In genomic region chr11:120289644-120290043, GRCm38 (mm10) we compare ENCODE assay signal across 16 mouse cellular contexts.
"Had no signal": no experiment of that assay in that cellular context is flagged by ENCODE, and none has a peak within 500 bp of the region (broad histone marks: within the 10 kb centered on the region; RNA-seq: fewer than 3 reads in every experiment).

No protein-coding gene starts in this region.

- H3K9ac ChIP-seq: neural tube, embryonic 13.5 days; neural tube, embryonic 15.5 days; stomach, embryonic 15.5 days had no signal

- H3K27ac ChIP-seq: neural tube, embryonic 13.5 days; neural tube, embryonic 15.5 days; stomach, embryonic 15.5 days; stomach, postnatal 0 days had no signal

- H3K9me3 ChIP-seq: neural tube, embryonic 13.5 days; neural tube, embryonic 15.5 days had no signal

- H3K4me2 ChIP-seq: neural tube, embryonic 13.5 days; neural tube, embryonic 15.5 days; stomach, embryonic 15.5 days had no signal

- H3K4me3 ChIP-seq: neural tube, embryonic 13.5 days; neural tube, embryonic 15.5 days; stomach, embryonic 15.5 days had no signal

- DNase-seq: retina, postnatal 1 day; right cerebral cortex, adult 18-20 months; right cerebral cortex, postnatal 14 days; right cerebral cortex, postnatal 25 days; right cerebral cortex, postnatal 4 days; spleen, adult 18-20 months; thymus, adult 18-20 months; thymus, adult 2 months; thymus, postnatal 14 days; thymus, postnatal 25 days; thymus, postnatal 36 days; thymus, postnatal 4 days had no signal

- H3K27me3 ChIP-seq: neural tube, embryonic 13.5 days; neural tube, embryonic 15.5 days; stomach, embryonic 15.5 days had no signal
